Comparison of ENCODE assay signal across 10 mouse cellular contexts in genomic region chr2:150023873-150024339, GRCm38 (mm10).
DNase-seq lines count a peak whose midpoint lies in the region; ATAC-seq and TF ChIP-seq lines count a peak whose summit lies in the region.
"Had no signal": no experiment of that assay in that cellular context is flagged by ENCODE, and none has a peak within 500 bp of the region (broad histone marks: within the 10 kb centered on the region; RNA-seq: fewer than 3 reads in every experiment).

No protein-coding gene starts in this region.

- H3K4me2 ChIP-seq in limb, embryonic 14.5 days (replicated peaks; ENCODE audit: low read depth, low read length, severe bottlenecking): no peak overlapping the region
- H3K4me2 ChIP-seq: embryonic facial prominence, embryonic 13.5 days; limb, embryonic 15.5 days had no signal

- H3K4me1 ChIP-seq in limb, embryonic 14.5 days (ENCODE audit: control insufficient read depth, insufficient read depth, low read length): no peaks in the 10 kb centered on the region
- H3K4me1 ChIP-seq: embryonic facial prominence, embryonic 13.5 days; limb, embryonic 15.5 days had no signal

- 24% methylated on average over 2 of the region's 2 CpGs for WGBS in limb, embryonic 14.5 days

- H3K27me3 ChIP-seq in limb, embryonic 14.5 days (ENCODE audit: control insufficient read depth, insufficient read depth, low read length): no peaks in the 10 kb centered on the region
- H3K27me3 ChIP-seq: embryonic facial prominence, embryonic 13.5 days; limb, embryonic 15.5 days had no signal

- H3K9ac ChIP-seq in limb, embryonic 14.5 days (ENCODE audit: low read depth, low read length, severe bottlenecking): no peak overlapping the region
- H3K9ac ChIP-seq: embryonic facial prominence, embryonic 13.5 days; limb, embryonic 15.5 days had no signal

- no peak for TF ChIP-seq POLR2A in limb, embryonic 14.5 days (IDR thresholded peaks at IDR 0.05; ENCODE audit: borderline replicate concordance, extremely low read depth, insufficient read depth, insufficient read length)

- no peak overlapping the region for H3K4me3 ChIP-seq in limb, embryonic 14.5 days (replicated peaks; ENCODE audit: low read length)
- H3K4me3 ChIP-seq: embryonic facial prominence, embryonic 13.5 days; limb, embryonic 15.5 days had no signal

- no peaks in the 10 kb centered on the region for H3K36me3 ChIP-seq in limb, embryonic 14.5 days (ENCODE audit: control insufficient read depth, insufficient read depth, low read length)
- H3K36me3 ChIP-seq: embryonic facial prominence, embryonic 13.5 days; limb, embryonic 15.5 days had no signal

- DNase-seq in adrenal gland, adult (ENCODE audit: inconsistent age in 2 of 2, low spot score in 1 of 2): peak; percentile 34 to 87
- no peak for DNase-seq in adrenal gland, postnatal 4 days (ENCODE audit: low spot score in 2 of 2)
- peak; percentile 15 for DNase-seq in right cerebral cortex, adult 18-20 months
- DNase-seq in right cerebral cortex, postnatal 4 days: no peak
- peak; percentile 11 for DNase-seq in forelimb bud, embryonic 11.5 days (ENCODE audit: low read depth, low spot score)
- no peak for DNase-seq in limb, embryonic 14.5 days (ENCODE audit: low spot score)
- DNase-seq in spleen, postnatal 14 days (ENCODE audit: low spot score in 2 of 2): no peak
- DNase-seq in gastrocnemius, adult 18-20 months (ENCODE audit: low spot score): no peak

- peak; percentile 68; the same call in 1 of the 2 replicates for ATAC-seq in limb, embryonic 14.5 days (ENCODE audit: low FRiP score, low read depth)

- H3K27ac ChIP-seq in limb, embryonic 14.5 days (replicated peaks; ENCODE audit: low read depth, low read length): no peak overlapping the region
- H3K27ac ChIP-seq: embryonic facial prominence, embryonic 13.5 days; limb, embryonic 15.5 days had no signal

- no peaks in the 10 kb centered on the region for H3K9me3 ChIP-seq in limb, embryonic 14.5 days (ENCODE audit: control insufficient read depth, low read length)
- H3K9me3 ChIP-seq: embryonic facial prominence, embryonic 13.5 days; limb, embryonic 15.5 days had no signal

Comparison
In these comparisons a context has a peak if more than half of its experiments do, and no peak if none do; other contexts are left out.
1. DNase-seq: peak in adrenal gland, adult (2 of 2), right cerebral cortex, adult 18-20 months (single experiment) and forelimb bud, embryonic 11.5 days (single experiment); none in adrenal gland, postnatal 4 days (0 of 2), right cerebral cortex, postnatal 4 days (single experiment), limb, embryonic 14.5 days (single experiment), spleen, postnatal 14 days (0 of 2) and gastrocnemius, adult 18-20 months (single experiment).